Mouse (Mus musculus) bone marrow macrophage, adult 2 months (primary cell): ENCODE data around the gene Gsn. TPM values are rescaled to one million over a fixed set of nuclear protein-coding genes. Genes with fewer than 3 reads are reported as not detected.

ENCODE experiments used
- H3K27ac ChIP-seq: 2 replicates; pipeline ENCODE4 v1.5.1; 2012; ENCODE audit warnings: low read depth, low read length; ENCODE audit not compliant: insufficient read depth
- H3K4me1 ChIP-seq: 2 replicates; pipeline ENCODE4 v1.6.1; 2012; ENCODE audit warnings: low read length; ENCODE audit not compliant: control insufficient read depth, insufficient read depth
- H3K4me3 ChIP-seq: 2 replicates; pipeline ENCODE4 v1.5.1; 2012; ENCODE audit warnings: mild to moderate bottlenecking, low read length, moderate library complexity; ENCODE audit not compliant: insufficient read depth
- CTCF ChIP-seq: IDR thresholded peaks from 2 replicates; pipeline ENCODE4 v1.5.1; 2012; ENCODE audit warnings: low read depth, mild to moderate bottlenecking, low read length, moderate library complexity
- POLR2A ChIP-seq: IDR thresholded peaks from 2 replicates; pipeline ENCODE4 v1.6.1; 2012; ENCODE audit warnings: mild to moderate bottlenecking, low read depth, low read length, borderline replicate concordance
- polyA plus RNA-seq: library from polyadenylated mRNA; stranded (reverse); fragments of >200 nt; gene quantifications from 2 replicates; pipeline ENCODE4 v1.2.4, GENCODE M21; 2012; ENCODE audit not compliant: missing spikeins, insufficient read depth, insufficient read length

Gene Gsn
- polyA plus RNA-seq, 1 experiment: 330 TPM

DNA sequence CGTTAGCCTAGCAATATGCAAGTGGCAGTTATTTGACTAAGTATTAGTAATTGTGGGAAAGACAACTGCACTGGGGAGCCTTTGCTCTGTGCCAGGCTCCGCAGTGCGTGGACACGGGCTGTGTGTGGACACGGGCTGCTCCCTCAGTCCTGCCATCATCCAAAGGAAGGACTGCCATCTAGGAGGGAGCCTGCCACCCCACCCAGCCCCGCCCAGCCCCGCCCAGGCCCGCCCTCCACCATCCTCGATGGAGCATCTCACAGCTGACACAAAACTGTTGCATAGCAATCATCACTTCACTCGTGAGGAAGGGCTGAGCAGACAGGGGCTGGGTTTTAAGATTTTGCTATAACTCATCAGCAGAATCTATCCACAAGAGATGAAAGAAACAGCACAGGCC lies 69.8 kb downstream of the Gsn start:
- peaks cover 38% of the 10 kb centered on the region for H3K4me1 ChIP-seq
- no peak for TF ChIP-seq CTCF
- no peak for TF ChIP-seq POLR2A
- no peak overlapping the region for H3K27ac ChIP-seq
- H3K4me3 ChIP-seq: no peak overlapping the region

DNA sequence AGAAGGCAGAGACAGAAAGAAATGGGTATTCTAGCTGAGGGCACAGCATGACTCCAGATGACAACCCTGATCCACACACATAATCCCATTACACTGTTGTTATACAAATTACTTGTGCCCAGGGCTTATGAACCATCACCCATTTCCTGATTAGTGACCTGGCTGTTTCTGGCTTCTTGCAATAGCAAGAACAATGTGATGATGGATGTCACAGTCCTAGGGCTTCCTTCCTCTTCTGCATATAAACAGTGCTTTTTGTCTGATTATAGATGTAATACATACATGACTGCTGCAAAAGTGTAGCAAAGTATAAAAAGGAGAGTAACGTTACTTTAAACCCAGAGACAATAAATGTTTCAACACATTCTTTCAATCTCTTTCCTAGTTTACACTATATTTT lies 70.8 kb downstream of the Gsn start:
- no peak for TF ChIP-seq POLR2A
- no peak for TF ChIP-seq CTCF
- H3K4me1 ChIP-seq: peaks cover 44% of the 10 kb centered on the region

DNA sequence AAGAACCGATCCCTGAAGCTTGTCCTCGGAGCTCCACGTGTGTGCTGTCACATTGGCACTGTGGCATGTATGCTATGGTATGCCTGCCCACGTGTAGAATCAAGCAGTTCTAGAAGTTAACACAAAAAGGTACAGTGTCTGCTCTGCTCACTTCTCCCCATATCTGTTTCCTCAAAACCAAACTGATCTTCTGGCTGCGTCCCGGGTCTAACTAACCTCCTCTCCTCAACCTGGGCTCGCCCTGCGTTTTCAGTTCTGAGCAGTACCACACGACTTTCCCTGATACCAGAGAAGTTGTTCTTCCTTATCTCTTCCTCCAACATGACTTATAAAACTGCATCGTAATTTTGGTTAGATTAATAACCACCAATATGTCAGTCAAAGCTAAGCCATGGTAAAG lies 71.4 kb downstream of the Gsn start:
- peak overlapping the region; percentile 41 for H3K4me3 ChIP-seq
- peak overlapping the region; percentile 79 for H3K27ac ChIP-seq
- no peak for TF ChIP-seq CTCF
- H3K4me1 ChIP-seq: peaks cover 50% of the 10 kb centered on the region

More for the DNA sequence above, 70.8 kb downstream of the Gsn start:
- Histone ChIP-seq H3K4me3 (no peak overlapping the region), H3K27ac (peak overlapping the region; percentile 29)

DNA sequence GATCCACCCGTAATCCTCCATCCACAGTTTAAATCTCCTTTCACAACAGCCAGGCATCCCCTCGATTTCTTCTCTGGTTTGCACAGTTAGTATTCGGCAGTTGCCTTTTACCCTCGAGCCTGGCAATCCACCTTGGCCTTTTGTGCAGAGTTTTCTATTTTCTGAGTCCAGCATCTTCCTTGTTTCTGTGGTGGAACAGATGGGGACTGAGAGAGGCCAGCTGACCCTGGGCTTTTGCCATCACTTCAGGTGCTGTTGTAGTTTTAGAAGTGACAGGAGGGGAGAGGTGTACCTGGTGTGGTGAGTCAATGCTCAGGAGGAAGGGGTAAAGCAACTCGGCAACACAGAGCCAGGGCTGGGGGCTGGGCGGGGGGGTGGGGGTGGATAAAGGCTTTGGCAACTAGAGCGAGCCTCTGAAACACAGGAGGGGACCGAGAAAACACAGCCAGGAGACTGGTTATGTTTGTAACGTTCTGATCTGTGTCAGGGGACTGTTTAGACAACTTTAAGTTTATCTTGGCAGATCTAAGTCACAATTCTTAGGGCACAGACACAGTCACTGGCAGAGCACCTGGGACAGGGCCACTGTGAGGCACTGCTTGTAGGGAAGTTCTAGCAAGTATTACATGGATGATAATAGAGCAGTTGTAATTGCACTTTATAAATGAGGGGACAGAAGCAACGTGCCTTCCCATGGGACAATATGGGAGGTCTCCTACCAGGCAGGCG lies 72.0 kb downstream of the Gsn start:
- Histone ChIP-seq H3K4me3 (no peak overlapping the region), H3K27ac (0 out of 2 replicates have a peak overlapping the region, but pooled peaks have one; percentile 15), H3K4me1 (peaks cover 56% of the 10 kb centered on the region)
- TF ChIP-seq CTCF (no peak), POLR2A (no peak)

DNA sequence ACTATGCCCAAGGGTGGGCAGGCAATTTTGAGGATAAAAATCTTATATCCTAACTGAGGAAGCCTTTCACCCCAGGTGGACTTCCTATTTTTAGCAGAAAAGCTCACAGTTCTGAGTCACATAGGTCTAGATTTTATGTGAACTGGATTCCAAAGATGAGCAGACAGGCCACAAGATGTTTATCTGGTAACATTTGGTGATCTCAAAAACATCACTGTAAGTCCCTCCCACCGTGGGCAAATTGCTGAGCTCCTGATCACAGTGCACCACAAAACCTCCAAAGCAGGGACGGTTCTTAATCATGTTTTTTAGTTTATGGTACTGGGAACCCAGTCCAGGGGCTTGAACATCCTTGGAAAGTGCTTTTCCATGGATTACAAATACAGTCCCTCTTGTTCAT lies 72.9 kb downstream of the Gsn start:
- peaks cover 56% of the 10 kb centered on the region for H3K4me1 ChIP-seq
- H3K27ac ChIP-seq: peak overlapping the region; percentile 22; the same call in 1 of the 2 replicates
- no peak overlapping the region for H3K4me3 ChIP-seq
- TF ChIP-seq POLR2A (no peak), CTCF (no peak)

DNA sequence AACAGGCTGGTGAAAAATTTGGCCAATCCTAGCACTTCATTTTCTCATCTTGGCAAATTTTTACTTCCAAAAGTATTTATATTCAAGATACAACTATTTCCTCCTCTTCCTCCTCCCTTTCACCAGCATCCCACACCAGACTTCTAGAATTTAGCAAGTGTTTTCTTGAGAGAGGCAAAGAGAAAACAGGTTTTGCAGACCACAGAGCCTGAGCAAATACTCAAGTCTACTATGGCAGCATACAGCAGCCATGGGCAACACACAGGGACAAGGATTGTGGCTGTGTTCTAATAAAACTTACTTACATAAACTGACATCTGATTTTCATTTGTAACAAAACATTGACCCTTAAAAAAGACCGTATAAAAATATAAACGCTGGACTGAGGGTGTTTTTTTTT lies 75.0 kb downstream of the Gsn start:
- TF ChIP-seq POLR2A (no peak), CTCF (no peak)
- H3K4me3 ChIP-seq: no peak overlapping the region
- H3K27ac ChIP-seq: peak overlapping the region; percentile 78
- peaks cover 60% of the 10 kb centered on the region for H3K4me1 ChIP-seq

DNA sequence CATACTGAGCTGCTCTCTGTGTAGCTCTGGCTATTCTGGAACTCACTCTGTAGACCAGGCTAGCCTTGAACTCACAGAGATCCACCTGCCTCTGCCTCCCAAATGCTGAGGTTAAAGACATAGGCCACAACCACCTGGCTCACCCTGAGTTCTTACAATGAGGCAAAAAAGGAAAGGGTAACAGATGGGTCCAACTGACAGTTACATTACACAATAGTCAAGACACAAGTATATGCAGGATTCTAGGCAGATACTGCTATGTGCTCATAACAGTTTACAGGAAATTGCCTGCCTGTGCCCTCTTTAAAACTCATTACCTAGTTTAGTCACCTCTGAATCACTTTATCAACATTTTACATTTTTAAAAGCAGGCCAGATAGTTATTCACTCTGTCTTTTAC lies 77.5 kb downstream of the Gsn start:
- Histone ChIP-seq H3K4me3 (0 out of 2 replicates have a peak overlapping the region, but pooled peaks have one; percentile 5), H3K4me1 (peaks cover 47% of the 10 kb centered on the region), H3K27ac (peak overlapping the region; percentile 41)
- no peak for TF ChIP-seq CTCF

DNA sequence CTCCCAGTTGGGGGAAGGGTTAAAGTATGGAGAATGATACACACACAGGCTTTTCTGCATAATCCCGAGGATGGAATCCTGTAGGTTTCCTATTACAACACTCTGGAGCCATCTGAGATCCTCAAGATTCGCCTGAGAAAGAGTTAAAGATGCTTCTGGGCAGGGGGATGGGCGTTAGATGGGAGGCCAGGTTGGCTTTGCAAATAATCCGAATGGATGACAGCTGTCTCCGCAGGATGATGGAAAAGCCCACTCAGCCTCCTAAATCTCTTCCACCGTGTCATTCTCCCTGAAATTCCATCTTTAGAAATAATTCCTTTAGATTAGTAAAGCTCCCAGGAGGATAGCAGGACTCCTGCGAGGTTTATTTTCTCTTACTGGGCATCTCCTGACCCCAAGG lies 79.4 kb downstream of the Gsn start:
- peak overlapping the region; percentile 77 for H3K4me3 ChIP-seq
- H3K27ac ChIP-seq: no peak overlapping the region
- peaks cover 39% of the 10 kb centered on the region for H3K4me1 ChIP-seq
- no peak for TF ChIP-seq CTCF

DNA sequence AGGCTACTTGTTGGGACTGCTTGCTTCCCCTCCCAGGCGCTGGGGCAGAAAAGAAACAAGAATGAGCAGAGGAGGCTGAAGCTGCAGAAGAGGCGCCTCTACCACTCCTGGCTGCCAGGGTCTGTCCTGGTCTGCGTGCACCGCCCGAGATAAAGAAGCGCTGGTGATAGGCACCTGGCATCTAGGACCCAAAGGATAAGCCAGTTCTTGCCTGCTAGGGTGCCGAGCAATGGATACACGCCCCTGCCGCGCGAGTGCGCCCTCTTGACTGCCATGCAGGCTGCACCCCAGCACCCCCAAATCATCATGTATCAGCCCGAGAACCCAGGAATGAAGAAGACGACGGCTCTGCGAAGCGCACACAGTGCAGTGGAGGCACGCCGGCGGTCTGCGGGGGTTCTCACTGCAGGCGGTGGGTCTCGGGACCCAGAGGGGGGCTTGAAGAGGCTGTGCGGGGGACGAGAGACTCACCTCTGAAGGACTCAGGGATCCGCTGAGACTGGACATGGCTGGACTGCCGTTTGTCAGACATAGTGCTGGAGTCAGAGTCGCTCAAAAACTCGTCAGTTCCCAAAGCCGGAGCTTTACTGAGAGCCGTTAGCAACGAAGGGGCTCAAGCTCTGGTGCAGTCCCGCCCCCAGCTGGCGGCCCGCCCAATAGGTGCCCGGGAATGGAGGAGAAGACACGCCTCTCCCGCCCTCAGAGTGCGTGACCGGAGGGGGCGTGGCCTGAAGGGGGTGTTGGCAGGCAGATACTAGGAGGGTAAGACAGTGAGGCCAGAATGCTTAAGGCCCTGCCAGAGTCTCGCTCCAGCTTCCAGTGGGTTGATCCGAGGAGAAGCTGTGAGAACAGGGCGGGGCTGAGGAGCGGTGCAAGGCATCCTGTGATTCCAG lies 80.5 kb downstream of the Gsn start, which contains the start of gene Stom:
Stom (minus strand) TSS at position 589 of the 893 bp plus-strand sequence.
- peak within 1 kb of the TSS; percentile 77 for H3K4me3 ChIP-seq
- peak within 1 kb of the TSS; percentile 89 for H3K27ac ChIP-seq
- peak; percentile 3; the same call in 1 of the 2 replicates for TF ChIP-seq CTCF
- peak; percentile 68; the same call in 1 of the 2 replicates for TF ChIP-seq POLR2A
- peaks cover 35% of the 10 kb centered on the region for H3K4me1 ChIP-seq

DNA sequence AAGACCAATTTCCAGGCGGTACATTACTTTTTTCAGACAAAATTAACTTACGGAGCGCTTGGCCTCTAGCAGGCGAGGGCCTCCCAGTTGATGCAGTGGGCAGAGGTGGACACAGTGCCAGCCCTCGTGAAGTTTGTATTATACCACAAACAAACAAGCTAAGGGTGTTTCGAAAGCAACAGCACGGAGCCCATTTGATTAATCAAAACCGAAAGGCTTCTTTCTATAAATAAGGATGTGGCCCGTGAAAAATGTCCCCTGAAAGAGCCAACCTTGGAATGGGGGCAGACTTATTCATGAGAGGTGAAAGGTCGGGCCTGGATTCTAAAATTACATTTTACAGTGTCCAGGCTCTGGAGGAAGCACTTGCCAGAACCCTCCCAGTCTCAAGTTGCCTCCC lies 81.2 kb downstream of the Gsn start:
- Histone ChIP-seq H3K4me1 (peaks cover 36% of the 10 kb centered on the region), H3K4me3 (peak overlapping the region; percentile 64), H3K27ac (peak overlapping the region; percentile 89)
- no peak for TF ChIP-seq CTCF
- no peak for TF ChIP-seq POLR2A
